Mouse (Mus musculus): ENCODE measurements around the gene Abcc8. TPM values are rescaled to one million over a fixed set of nuclear protein-coding genes. Genes with fewer than 3 reads are reported as not detected.

Abcc8 gene
- polyA plus RNA-seq, 1 experiment = 0.34 TPM

DNA sequence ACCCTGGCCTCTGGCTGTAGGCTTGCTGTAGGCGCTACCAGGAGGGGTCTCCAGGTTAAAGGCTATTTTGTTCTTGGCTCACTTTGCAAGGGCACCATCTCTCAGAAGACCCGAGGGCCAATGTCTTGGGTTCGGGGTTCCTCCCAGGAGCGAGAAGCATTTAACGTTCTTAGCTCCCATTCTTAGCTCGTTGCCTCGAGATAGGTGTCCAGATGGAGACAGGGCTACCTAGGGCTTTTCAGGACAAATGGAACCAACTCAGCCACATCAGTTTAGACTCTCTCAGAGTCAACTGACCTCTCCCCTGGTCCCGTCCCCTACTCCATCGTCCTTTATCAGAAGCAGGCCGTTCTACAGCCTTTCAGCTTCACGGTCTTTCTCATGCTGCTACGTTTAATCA lies 47.6 kb downstream of the Abcc8 start:
- Histone ChIP-seq H3K27me3 (ENCODE audit: control insufficient read depth, insufficient read depth, insufficient read length) (peaks cover 7% of the 10 kb centered on the region), H3K4me2 (ENCODE audit: low read depth) (peak overlapping the region; percentile 3), H3K4me3 (no peak overlapping the region), H3K79me2 (ENCODE audit: control insufficient read depth, insufficient read depth) (no peaks in the 10 kb centered on the region), H3ac (ENCODE audit: control insufficient read depth, insufficient read length) (no peak overlapping the region), H3K36me3 (ENCODE audit: control insufficient read depth, insufficient read depth) (no peaks in the 10 kb centered on the region)
- no peak for TF ChIP-seq MYOD1 (IDR thresholded peaks at IDR 0.05; ENCODE audit: control insufficient read depth in 1 of 3, insufficient read length in 2 of 3, low read depth in 2 of 3)
- TF ChIP-seq SRF (IDR thresholded peaks at IDR 0.05; ENCODE audit: control insufficient read depth, insufficient read length, low read depth) = no peak
- TF ChIP-seq E2F4 (IDR thresholded peaks at IDR 0.05; ENCODE audit: insufficient read depth) = no peak
- TF ChIP-seq REST (IDR thresholded peaks at IDR 0.05; ENCODE audit: insufficient read depth, insufficient read length) = no peak
- TF ChIP-seq USF1 (IDR thresholded peaks at IDR 0.05; ENCODE audit: low read depth) = no peak
- TF ChIP-seq TCF3 (IDR thresholded peaks at IDR 0.05; ENCODE audit: insufficient read length, low read depth) = no peak
- TF ChIP-seq POLR2AphosphoS2 (IDR thresholded peaks at IDR 0.05; ENCODE audit: insufficient read length, low read depth) = no peak
- no peak for TF ChIP-seq TCF12 (IDR thresholded peaks at IDR 0.05; ENCODE audit: insufficient read depth, poor library complexity, severe bottlenecking)

DNA sequence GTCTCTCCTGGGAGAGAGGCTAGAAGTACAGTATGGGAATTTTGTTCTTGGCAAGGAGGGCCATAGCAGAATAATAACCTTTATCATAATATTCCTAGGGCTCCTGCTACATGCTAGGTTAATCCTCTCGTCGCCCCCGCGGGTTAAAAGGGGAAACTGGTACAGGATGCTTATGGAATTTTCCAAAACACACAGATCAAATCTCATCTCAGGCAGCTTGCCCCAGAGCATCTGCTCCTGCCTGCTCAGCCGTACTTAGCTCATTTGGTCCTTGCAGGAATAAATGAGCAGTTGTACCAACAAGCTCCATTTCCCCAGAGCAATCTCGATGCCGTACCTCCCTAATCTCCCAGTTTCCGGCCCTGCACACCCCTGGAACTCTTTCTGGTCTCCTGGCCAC lies 48.0 kb downstream of the Abcc8 start:
- peaks cover 7% of the 10 kb centered on the region for H3K27me3 ChIP-seq (ENCODE audit: control insufficient read depth, insufficient read depth, insufficient read length)
- no peak overlapping the region for H3K4me3 ChIP-seq
- no peak overlapping the region for H3ac ChIP-seq (ENCODE audit: control insufficient read depth, insufficient read length)
- no peaks in the 10 kb centered on the region for H3K79me2 ChIP-seq (ENCODE audit: control insufficient read depth, insufficient read depth)
- H3K36me3 ChIP-seq (ENCODE audit: control insufficient read depth, insufficient read depth) = no peaks in the 10 kb centered on the region
- peak overlapping the region; percentile 3 for H3K4me2 ChIP-seq (ENCODE audit: low read depth)
- TF ChIP-seq POLR2AphosphoS2 (IDR thresholded peaks at IDR 0.05; ENCODE audit: insufficient read length, low read depth) (no peak), SRF (IDR thresholded peaks at IDR 0.05; ENCODE audit: control insufficient read depth, insufficient read length, low read depth) (no peak), USF1 (IDR thresholded peaks at IDR 0.05; ENCODE audit: low read depth) (no peak), TCF12 (IDR thresholded peaks at IDR 0.05; ENCODE audit: insufficient read depth, poor library complexity, severe bottlenecking) (no peak), MAX (IDR thresholded peaks at IDR 0.05; ENCODE audit: low read depth) (no peak), MYOD1 (IDR thresholded peaks at IDR 0.05; ENCODE audit: control insufficient read depth in 1 of 3, insufficient read length in 2 of 3, low read depth in 2 of 3) (no peak), E2F4 (IDR thresholded peaks at IDR 0.05; ENCODE audit: insufficient read depth) (no peak), POLR2A (IDR thresholded peaks at IDR 0.05; ENCODE audit: insufficient read length, low read depth) (no peak), TCF3 (IDR thresholded peaks at IDR 0.05; ENCODE audit: insufficient read length, low read depth) (no peak), MYOG (IDR thresholded peaks at IDR 0.05; ENCODE audit: control insufficient read depth in 1 of 3, insufficient read depth in 1 of 3, insufficient read length in 2 of 3, low read depth in 2 of 3) (no peak), CEBPB (IDR thresholded peaks at IDR 0.05; ENCODE audit: insufficient read depth, poor library complexity, severe bottlenecking) (no peak), REST (IDR thresholded peaks at IDR 0.05; ENCODE audit: insufficient read depth, insufficient read length) (no peak)

DNA sequence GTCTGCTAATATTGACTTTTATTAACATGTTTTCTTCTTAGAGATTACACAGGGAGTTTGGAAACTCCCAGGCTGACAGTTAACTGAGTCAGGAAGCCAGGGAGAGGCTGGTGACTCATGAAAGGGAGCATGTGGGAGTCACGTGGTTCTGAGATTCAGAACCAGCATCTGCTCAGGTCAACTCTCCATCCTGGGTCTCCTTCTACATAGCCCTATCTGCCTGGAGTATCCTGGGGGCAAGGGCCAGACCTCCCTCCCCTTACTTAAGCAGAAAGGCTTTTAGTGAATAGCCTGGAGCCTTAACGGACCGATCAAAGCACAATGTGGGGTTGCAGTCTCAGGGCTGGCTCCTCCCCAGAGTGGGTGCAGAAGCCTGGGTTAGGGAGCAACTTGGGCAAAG lies 48.6 kb downstream of the Abcc8 start:
- no peaks in the 10 kb centered on the region for H3K36me3 ChIP-seq (ENCODE audit: control insufficient read depth, insufficient read depth)
- H3K4me2 ChIP-seq (ENCODE audit: low read depth) = peak overlapping the region; percentile 57
- no peak for TF ChIP-seq MYOG (IDR thresholded peaks at IDR 0.05; ENCODE audit: control insufficient read depth in 1 of 3, insufficient read depth in 1 of 3, insufficient read length in 2 of 3, low read depth in 2 of 3)
- peak; percentile 88 for TF ChIP-seq USF1 (IDR thresholded peaks at IDR 0.05; ENCODE audit: low read depth)
- peaks cover 4% of the 10 kb centered on the region for H3K27me3 ChIP-seq (ENCODE audit: control insufficient read depth, insufficient read depth, insufficient read length)
- no peak overlapping the region for H3K4me3 ChIP-seq
- no peaks in the 10 kb centered on the region for H3K79me2 ChIP-seq (ENCODE audit: control insufficient read depth, insufficient read depth)
- H3ac ChIP-seq (ENCODE audit: control insufficient read depth, insufficient read length) = no peak overlapping the region

DNA sequence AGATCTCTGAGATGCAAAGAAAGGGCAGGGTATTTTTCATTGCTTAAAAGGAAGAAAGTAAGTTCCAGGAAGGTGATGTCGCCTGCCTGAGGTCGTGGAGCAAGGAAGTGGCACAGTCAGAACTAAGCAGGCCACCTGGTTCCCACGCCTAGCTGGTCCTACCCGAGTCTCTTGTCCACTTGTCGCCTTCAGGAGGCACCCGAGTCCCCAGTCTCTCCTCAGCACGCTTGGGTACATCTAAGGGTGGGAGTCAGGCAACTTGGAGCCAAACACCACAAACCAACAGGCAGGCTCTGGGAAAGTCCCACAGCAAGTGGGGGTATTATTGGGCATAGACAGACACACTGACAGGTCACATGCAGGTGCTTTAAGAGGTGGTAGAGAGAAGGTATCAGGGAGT lies 49.1 kb downstream of the Abcc8 start:
- no peak overlapping the region for H3K4me3 ChIP-seq
- H3K36me3 ChIP-seq (ENCODE audit: control insufficient read depth, insufficient read depth) = no peaks in the 10 kb centered on the region
- peak overlapping the region; percentile 57 for H3K4me2 ChIP-seq (ENCODE audit: low read depth)
- H3K79me2 ChIP-seq (ENCODE audit: control insufficient read depth, insufficient read depth) = no peaks in the 10 kb centered on the region
- TF ChIP-seq MYOD1 (IDR thresholded peaks at IDR 0.05; ENCODE audit: control insufficient read depth in 1 of 3, insufficient read length in 2 of 3, low read depth in 2 of 3) (no peak), E2F4 (IDR thresholded peaks at IDR 0.05; ENCODE audit: insufficient read depth) (no peak), MAX (IDR thresholded peaks at IDR 0.05; ENCODE audit: low read depth) (no peak), SRF (IDR thresholded peaks at IDR 0.05; ENCODE audit: control insufficient read depth, insufficient read length, low read depth) (no peak), CEBPB (IDR thresholded peaks at IDR 0.05; ENCODE audit: insufficient read depth, poor library complexity, severe bottlenecking) (no peak), USF1 (IDR thresholded peaks at IDR 0.05; ENCODE audit: low read depth) (no peak)
- no peaks in the 10 kb centered on the region for H3K27me3 ChIP-seq (ENCODE audit: control insufficient read depth, insufficient read depth, insufficient read length)
- H3ac ChIP-seq (ENCODE audit: control insufficient read depth, insufficient read length) = no peak overlapping the region

DNA sequence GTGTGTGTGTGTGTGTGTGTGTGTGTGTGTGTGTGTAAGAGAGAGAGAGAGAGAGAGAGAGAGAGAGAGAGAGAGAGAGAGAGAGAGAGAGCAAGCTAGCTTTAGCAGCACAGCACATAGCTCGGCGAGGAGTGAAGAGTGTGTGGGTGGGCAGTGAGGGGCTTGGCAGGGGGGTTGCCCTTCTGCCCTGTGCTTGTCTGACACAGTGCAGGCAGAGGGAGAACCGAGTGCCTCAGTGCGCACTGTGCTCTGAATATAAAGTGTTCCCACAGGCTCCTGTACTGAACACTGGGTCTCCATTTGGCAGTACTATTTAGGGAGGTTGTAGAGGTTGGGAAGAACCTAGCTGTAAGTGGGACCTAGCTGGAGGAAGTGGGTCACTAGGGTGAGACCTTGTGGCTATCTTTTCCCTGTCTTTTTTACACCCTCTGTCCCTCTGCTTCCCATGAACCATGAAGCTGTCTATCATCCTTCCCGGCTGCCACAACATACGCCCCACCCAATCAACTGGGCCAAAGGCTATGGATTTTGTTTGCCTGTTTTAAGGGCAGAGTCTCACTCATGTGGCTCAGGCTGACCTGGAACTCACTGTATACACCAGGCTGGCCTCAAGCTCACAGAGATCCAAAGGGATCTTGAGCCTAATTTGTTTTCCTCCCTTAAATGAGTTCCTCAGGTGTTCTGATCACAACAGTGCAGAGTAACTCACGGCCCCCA lies 50.2 kb downstream of the Abcc8 start:
- Histone ChIP-seq H3K27me3 (ENCODE audit: control insufficient read depth, insufficient read depth, insufficient read length) (peaks cover 2% of the 10 kb centered on the region), H3K4me3 (no peak overlapping the region), H3K36me3 (ENCODE audit: control insufficient read depth, insufficient read depth) (no peaks in the 10 kb centered on the region), H3ac (ENCODE audit: control insufficient read depth, insufficient read length) (no peak overlapping the region), H3K4me2 (ENCODE audit: low read depth) (no peak overlapping the region), H3K79me2 (ENCODE audit: control insufficient read depth, insufficient read depth) (no peaks in the 10 kb centered on the region)
- TF ChIP-seq CEBPB (IDR thresholded peaks at IDR 0.05; ENCODE audit: insufficient read depth, poor library complexity, severe bottlenecking) = no peak
- no peak for TF ChIP-seq USF1 (IDR thresholded peaks at IDR 0.05; ENCODE audit: low read depth)
- TF ChIP-seq POLR2AphosphoS2 (IDR thresholded peaks at IDR 0.05; ENCODE audit: insufficient read length, low read depth) = no peak
- TF ChIP-seq SRF (IDR thresholded peaks at IDR 0.05; ENCODE audit: control insufficient read depth, insufficient read length, low read depth) = no peak
- no peak for TF ChIP-seq TCF3 (IDR thresholded peaks at IDR 0.05; ENCODE audit: insufficient read length, low read depth)
- no peak for TF ChIP-seq MYOG (IDR thresholded peaks at IDR 0.05; ENCODE audit: control insufficient read depth in 1 of 3, insufficient read depth in 1 of 3, insufficient read length in 2 of 3, low read depth in 2 of 3)
- TF ChIP-seq MYOD1 (IDR thresholded peaks at IDR 0.05; ENCODE audit: control insufficient read depth in 1 of 3, insufficient read length in 2 of 3, low read depth in 2 of 3) = no peak
- no peak for TF ChIP-seq TCF12 (IDR thresholded peaks at IDR 0.05; ENCODE audit: insufficient read depth, poor library complexity, severe bottlenecking)
- no peak for TF ChIP-seq MAX (IDR thresholded peaks at IDR 0.05; ENCODE audit: low read depth)
- no peak for TF ChIP-seq E2F4 (IDR thresholded peaks at IDR 0.05; ENCODE audit: insufficient read depth)
- TF ChIP-seq REST (IDR thresholded peaks at IDR 0.05; ENCODE audit: insufficient read depth, insufficient read length) = no peak
- no peak for TF ChIP-seq POLR2A (IDR thresholded peaks at IDR 0.05; ENCODE audit: insufficient read length, low read depth)
